Mouse (Mus musculus) cerebral cortex, adult 2 months (tissue): Measurements from ENCODE around the gene Prps1.

ENCODE experiments used
- WGBS: fragments of 180-500 bp; shearing (Covaris S2); methylation state at CpG from one replicate; pipeline ENCODE4 v1.1.7; 2018; 5-methylcytosine and 5-hydroxymethylcytosine counted together

Prps1 gene

GRCm38 (mm10) chrX:140456279-140456731, at the start of gene Prps1:
TSS of gene Prps1 (plus strand) at chrX:140456613.
- 2% methylated on average over 26 of the region's 26 CpGs for WGBS

- WGBS, result 67% methylated on average over 5 of the region's 5 CpGs
Measured at GRCm38 (mm10) chrX:140407593-140407992, 48.8 kb upstream of the Prps1 start.

- 53% methylated on average over 4 of the region's 4 CpGs for WGBS
Measured at GRCm38 (mm10) chrX:140418467-140418866, 37.9 kb upstream of the Prps1 start.

- 83% methylated on average over 4 of the region's 4 CpGs for WGBS
Measured at GRCm38 (mm10) chrX:140427124-140427523, 29.3 kb upstream of the Prps1 start.

GRCm38 (mm10) chrX:140428252-140428651, 28.2 kb upstream of the Prps1 start:
- WGBS, result 77% methylated on average over 8 of the region's 8 CpGs

- WGBS, result 42% methylated on average over 5 of the region's 5 CpGs
Measured at GRCm38 (mm10) chrX:140429985-140430384, 26.4 kb upstream of the Prps1 start.

- WGBS, result 60% methylated on average over 12 of the region's 12 CpGs
Measured at GRCm38 (mm10) chrX:140430506-140430905, 25.9 kb upstream of the Prps1 start.

GRCm38 (mm10) chrX:140431981-140432380, 24.4 kb upstream of the Prps1 start:
- 88% methylated on average over 15 of the region's 15 CpGs for WGBS

- 88% methylated on average over 11 of the region's 11 CpGs for WGBS
Measured at GRCm38 (mm10) chrX:140432786-140433185, 23.6 kb upstream of the Prps1 start.

- 79% methylated on average over 13 of the region's 13 CpGs for WGBS
Measured at GRCm38 (mm10) chrX:140445551-140445950, 10.9 kb upstream of the Prps1 start.

GRCm38 (mm10) chrX:140450071-140450470, 6.3 kb upstream of the Prps1 start:
- WGBS, result 59% methylated on average over 3 of the region's 3 CpGs

GRCm38 (mm10) chrX:140456751-140457491, 508 bp downstream of the Prps1 start:
- WGBS, result 2% methylated on average over 39 of the region's 39 CpGs

- 7% methylated on average over 12 of the region's 12 CpGs for WGBS
Measured at GRCm38 (mm10) chrX:140457502-140457901, 1.1 kb downstream of the Prps1 start.

GRCm38 (mm10) chrX:140478231-140478630, 21.8 kb downstream of the Prps1 start:
- 93% methylated on average over 6 of the region's 6 CpGs for WGBS

- WGBS, result 39% methylated on average over 4 of the region's 5 CpGs
Measured at GRCm38 (mm10) chrX:140479171-140479570, 22.8 kb downstream of the Prps1 start.

GRCm38 (mm10) chrX:140489174-140489573, 32.8 kb downstream of the Prps1 start:
- 93% methylated on average over 1 of the region's 1 CpGs for WGBS

- WGBS, result 97% methylated on average over 3 of the region's 3 CpGs
Measured at GRCm38 (mm10) chrX:140490203-140490602, 33.8 kb downstream of the Prps1 start.

GRCm38 (mm10) chrX:140491884-140492571, 35.6 kb downstream of the Prps1 start:
- WGBS, result 49% methylated on average over 10 of the region's 10 CpGs

GRCm38 (mm10) chrX:140493527-140494029, 37.2 kb downstream of the Prps1 start:
- WGBS, result 72% methylated on average over 7 of the region's 7 CpGs

GRCm38 (mm10) chrX:140494170-140494569, 37.8 kb downstream of the Prps1 start:
- WGBS, result 93% methylated on average over 6 of the region's 6 CpGs

- WGBS, result 63% methylated on average over 4 of the region's 4 CpGs
Measured at GRCm38 (mm10) chrX:140498431-140498830, 42.0 kb downstream of the Prps1 start.

GRCm38 (mm10) chrX:140500306-140500705, 43.9 kb downstream of the Prps1 start:
- 86% methylated on average over 5 of the region's 5 CpGs for WGBS
